Mouse (Mus musculus): ENCODE measurements around the gene Olfr12.

- TF ChIP-seq CTCF (IDR thresholded peaks at IDR 0.05; ENCODE audit: insufficient read depth, low read depth, low read length) (no peak), POLR2A (IDR thresholded peaks at IDR 0.05; ENCODE audit: insufficient read depth, low read depth, low read length) (no peak)
These were observed 27.3 kb downstream of the Olfr12 start for GRCm38 (mm10) chr1:92644916-92645315.
